Mouse (Mus musculus) inflammation-experienced regulatory T-cells, adult 16 weeks (primary cell): Measurements from ENCODE around the gene Ctsf. TPM values are rescaled to one million over a fixed set of nuclear protein-coding genes. Genes with fewer than 3 reads are reported as not detected.

Experiments used
- polyA plus RNA-seq: library from polyadenylated mRNA; unstranded; fragments of 100-300 nt; shearing (Covaris generic); gene quantifications from one replicate; pipeline ENCODE4 v1.2.1, GENCODE M21; 2017

The Ctsf gene
- 15.1 TPM for polyA plus RNA-seq

GRCm38 (mm10) chr19:4854552-4855469 is at the start of gene Ctsf:
TSS of gene Ctsf (plus strand) at chr19:4855130.

GRCm38 (mm10) chr19:4811063-4811908 is 43.6 kb upstream of the Ctsf start, which contains the start of the genes Gm21992 and Rbm14:
TSS of gene Gm21992 (minus strand) at chr19:4811612.
TSS of gene Rbm14 (minus strand) at chr19:4811634.

GRCm38 (mm10) chr19:4839149-4839548 is 15.8 kb upstream of the Ctsf start, which contains the start of the genes Ccs and Ccdc87:
TSS of gene Ccs (minus strand) at chr19:4839332.
TSS of gene Ccdc87 (plus strand) at chr19:4839366.

GRCm38 (mm10) chr19:4877785-4878184 is 22.9 kb downstream of the Ctsf start, which contains the start of gene Actn3:
TSS of gene Actn3 (minus strand) at chr19:4877909.

GRCm38 (mm10) chr19:4878405-4879323 is 23.7 kb downstream of the Ctsf start, which contains the start of gene Zdhhc24:
TSS of gene Zdhhc24 (plus strand) at chr19:4878668.

GRCm38 (mm10) chr19:4905979-4906794 is 51.3 kb downstream of the Ctsf start, which contains the start of gene Bbs1:
TSS of gene Bbs1 (minus strand) at chr19:4906628.

Other genes starting within 250 kb of the Ctsf start
- gene Lrfn4, start 239.5 kb upstream of the Ctsf start, polyA plus RNA-seq = 0.13 TPM
- gene Rce1, start 229.5 kb upstream of the Ctsf start, polyA plus RNA-seq = 60.1 TPM
- 0.18 TPM for gene Gm960, start 156.5 kb upstream of the Ctsf start, polyA plus RNA-seq
- 0.46 TPM for gene Sptbn2, start 144.0 kb upstream of the Ctsf start, polyA plus RNA-seq
- 56.0 TPM for gene Rbm4b, start 98.6 kb upstream of the Ctsf start, polyA plus RNA-seq
- 63.3 TPM for gene Rbm4, start 61.2 kb upstream of the Ctsf start, polyA plus RNA-seq
- 45.2 TPM for gene Gm21992, start 43.5 kb upstream of the Ctsf start, polyA plus RNA-seq
- gene Rbm14, start 43.5 kb upstream of the Ctsf start, polyA plus RNA-seq = 88.2 TPM
- gene Ccs, start 15.8 kb upstream of the Ctsf start, polyA plus RNA-seq = 157 TPM
- gene Ccdc87, start 15.8 kb upstream of the Ctsf start, polyA plus RNA-seq = not detected
- 0.21 TPM for gene Actn3, start 22.8 kb downstream of the Ctsf start, polyA plus RNA-seq
- 10.3 TPM for gene Zdhhc24, start 23.5 kb downstream of the Ctsf start, polyA plus RNA-seq
- gene Bbs1, start 51.5 kb downstream of the Ctsf start, polyA plus RNA-seq = 1.4 TPM
- 131 TPM for gene Dpp3, start 73.2 kb downstream of the Ctsf start, polyA plus RNA-seq
- 1.4 TPM for gene Peli3, start 88.0 kb downstream of the Ctsf start, polyA plus RNA-seq
- gene Mrpl11, start 107.0 kb downstream of the Ctsf start, polyA plus RNA-seq = 69.8 TPM
- gene Npas4, start 135.2 kb downstream of the Ctsf start, polyA plus RNA-seq = 1.7 TPM
- 2.2 TPM for gene Slc29a2, start 168.7 kb downstream of the Ctsf start, polyA plus RNA-seq
- 26.1 TPM for gene B4gat1, start 183.7 kb downstream of the Ctsf start, polyA plus RNA-seq
- gene AC124502.3, start 183.8 kb downstream of the Ctsf start, polyA plus RNA-seq = 1.5 TPM
- 107 TPM for gene Brms1, start 186.2 kb downstream of the Ctsf start, polyA plus RNA-seq
- gene Rin1, start 195.4 kb downstream of the Ctsf start, polyA plus RNA-seq = 0.17 TPM
- not detected for gene Cd248, start 212.9 kb downstream of the Ctsf start, polyA plus RNA-seq
- not detected for gene Tmem151a, start 230.4 kb downstream of the Ctsf start, polyA plus RNA-seq
- gene Yif1a, start 233.4 kb downstream of the Ctsf start, polyA plus RNA-seq = 68.9 TPM
- 1.4 TPM for gene Cnih2, start 243.4 kb downstream of the Ctsf start, polyA plus RNA-seq